Mouse (Mus musculus) ES-E14 (cell line): ENCODE measurements around the gene Prr7. TPM values are rescaled to one million over a fixed set of nuclear protein-coding genes. Genes with fewer than 3 reads are reported as not detected.

ENCODE experiments used
- DNase-seq: peaks from one replicate; pipeline ENCODE4 v3.0.0-alpha.2; 2013; ENCODE audit warnings: low read depth, low spot score
- H3K27ac ChIP-seq: 2 replicates; pipeline ENCODE4 v1.5.1; 2012; ENCODE audit warnings: low read depth, mild to moderate bottlenecking, low read length, moderate library complexity, mixed read lengths; ENCODE audit not compliant: poor library complexity, insufficient read depth, severe bottlenecking
- H3K36me3 ChIP-seq: 2 replicates; pipeline ENCODE4 v1.6.1; 2012; ENCODE audit warnings: mild to moderate bottlenecking, low read length, moderate library complexity, mixed read lengths; ENCODE audit not compliant: control insufficient read depth, poor library complexity, insufficient read depth, severe bottlenecking
- H3K4me1 ChIP-seq, 2 experiments: fragments of 150-350 bp in 1 of 2; sonication (generic) in 1 of 2; 2 replicates each; pipeline ENCODE4 v1.6.1; 2012; ENCODE audit warnings: low read length in 2 of 2, mild to moderate bottlenecking in 1 of 2, mixed read lengths in 1 of 2; ENCODE audit not compliant: control insufficient read depth in 2 of 2, insufficient read depth in 2 of 2, poor library complexity in 1 of 2
- H3K4me3 ChIP-seq, 2 experiments: fragments of 150-350 bp in 1 of 2; sonication (generic) in 1 of 2; 2 replicates each; pipeline ENCODE4 v1.5.1; 2012; ENCODE audit warnings: low read length in 2 of 2, low read depth in 1 of 2, mild to moderate bottlenecking in 1 of 2, mixed read lengths in 1 of 2; ENCODE audit not compliant: insufficient read depth in 1 of 2, poor library complexity in 1 of 2, severe bottlenecking in 1 of 2
- H3K9ac ChIP-seq: 2 replicates; pipeline ENCODE4 v1.6.1; 2012; ENCODE audit warnings: low read depth, mild to moderate bottlenecking, low read length, mixed read lengths; ENCODE audit not compliant: poor library complexity, insufficient read depth, severe bottlenecking
- H3K9me3 ChIP-seq: fragments of 150-350 bp; sonication (generic); 2 replicates; pipeline ENCODE4 v1.6.1; 2012; ENCODE audit warnings: low read depth, mild to moderate bottlenecking, low read length; ENCODE audit not compliant: control insufficient read depth, insufficient read depth
- CHD2 ChIP-seq: IDR thresholded peaks from 2 replicates; pipeline ENCODE4 v1.6.1; 2014; ENCODE audit warnings: mild to moderate bottlenecking, low read depth, low read length, inconsistent platforms
- HCFC1 ChIP-seq: IDR thresholded peaks from 2 replicates; pipeline ENCODE4 v1.6.1; 2012; ENCODE audit warnings: low read length, inconsistent platforms, borderline replicate concordance; ENCODE audit not compliant: insufficient read depth
- MAFK ChIP-seq: IDR thresholded peaks from 2 replicates; pipeline ENCODE4 v1.6.1; 2014; ENCODE audit warnings: mild to moderate bottlenecking, low read depth, low read length, inconsistent platforms; ENCODE audit not compliant: insufficient read depth
- ZC3H11A ChIP-seq: IDR thresholded peaks from 2 replicates; pipeline ENCODE4 v1.6.1; 2012; ENCODE audit warnings: low read depth, mild to moderate bottlenecking, inconsistent platforms, low read length, borderline replicate concordance
- ZNF384 ChIP-seq: IDR thresholded peaks from 2 replicates; pipeline ENCODE4 v1.6.1; 2012; ENCODE audit warnings: low read depth, low read length, inconsistent platforms
- in situ Hi-C, 2 experiments: fragments of 600-800 bp; cut with MboI; formaldehyde crosslinking; loops; one replicate each; pipeline ENCODE4 v1.15.1; 2025; ENCODE audit warnings: low sequenced_read_pairs in 2 of 2, inconsistent platforms in 1 of 2; ENCODE audit not compliant: unreplicated experiment in 2 of 2
- total RNA-seq: library from RNA; depleted of rRNA; stranded (reverse); fragments of 300-350 nt; gene quantifications from 2 replicates; pipeline ENCODE4 v1.2.3, GENCODE M21; 2012

Prr7 gene
- total RNA-seq, 1 experiment = 2.5 TPM

DNA sequence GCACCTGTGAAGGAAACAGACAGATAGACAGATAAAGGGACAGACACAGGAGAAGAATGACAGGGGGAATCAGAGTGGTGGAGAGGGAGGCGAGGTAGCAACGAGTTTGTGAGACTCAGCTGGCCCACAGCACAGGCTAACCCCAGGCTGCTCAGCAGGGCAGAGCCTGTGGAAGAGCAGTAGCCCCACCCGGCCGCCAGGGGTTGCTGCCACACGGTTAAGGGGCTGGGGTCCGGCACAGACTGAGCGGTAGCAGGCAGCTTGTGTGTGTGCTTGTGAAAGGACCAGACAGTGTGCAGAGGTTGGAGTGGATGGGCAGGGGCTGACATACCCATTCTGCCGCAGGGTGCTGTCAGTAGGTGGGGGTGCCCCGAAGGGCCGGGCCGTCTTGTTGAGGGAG lies 43.8 kb downstream of the Prr7 start:
- Histone ChIP-seq H3K4me3 (no peak overlapping the region), H3K36me3 (peaks cover 58% of the 10 kb centered on the region), H3K9me3 (no peaks in the 10 kb centered on the region), H3K9ac (no peak overlapping the region), H3K4me1 (peaks cover 5 to 33% of the 10 kb centered on the region in 2 experiments), H3K27ac (no peak overlapping the region)
- in situ Hi-C loops = no loop called here
- TF ChIP-seq MAFK = no peak
- TF ChIP-seq HCFC1 = no peak
- TF ChIP-seq ZNF384 = no peak
- no peak for TF ChIP-seq ZC3H11A
- TF ChIP-seq CHD2 = no peak
- DNase-seq = peak; percentile 55

DNA sequence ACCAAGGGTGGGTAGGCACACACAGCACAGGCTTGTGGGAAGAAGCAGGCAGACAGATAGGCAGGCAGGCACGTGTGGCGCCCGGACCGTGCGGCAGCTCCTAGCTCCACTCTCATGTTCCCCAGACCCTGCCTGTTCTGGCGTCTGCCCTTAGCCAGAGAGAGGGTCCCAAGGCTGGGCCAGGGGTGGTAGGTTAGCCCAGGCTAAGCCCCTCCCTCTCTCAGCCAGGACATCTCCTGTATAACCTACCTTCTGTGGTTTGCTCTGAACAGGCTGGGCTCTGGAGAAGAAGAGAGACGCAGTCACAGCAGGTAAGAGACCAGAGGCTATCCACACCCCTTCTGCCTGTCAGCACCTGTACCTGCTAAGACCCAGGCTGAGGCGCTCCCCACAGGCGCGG lies 44.5 kb downstream of the Prr7 start:
- H3K9me3 ChIP-seq = no peaks in the 10 kb centered on the region
- no peak for TF ChIP-seq CHD2
- no peak for TF ChIP-seq MAFK
- no peak for TF ChIP-seq HCFC1
- TF ChIP-seq ZNF384 = no peak
- no peak for TF ChIP-seq ZC3H11A
- peaks cover 52% of the 10 kb centered on the region for H3K36me3 ChIP-seq
- no peak overlapping the region for H3K27ac ChIP-seq
- H3K4me1 ChIP-seq = peaks cover 5 to 33% of the 10 kb centered on the region in 2 experiments
- no peak overlapping the region for H3K9ac ChIP-seq
- in situ Hi-C loops = no loop called here
- peak overlapping the region in 1 of 2 experiments; percentile 17; a peak in 1 of 4 replicates for H3K4me3 ChIP-seq
- no peak for DNase-seq

DNA sequence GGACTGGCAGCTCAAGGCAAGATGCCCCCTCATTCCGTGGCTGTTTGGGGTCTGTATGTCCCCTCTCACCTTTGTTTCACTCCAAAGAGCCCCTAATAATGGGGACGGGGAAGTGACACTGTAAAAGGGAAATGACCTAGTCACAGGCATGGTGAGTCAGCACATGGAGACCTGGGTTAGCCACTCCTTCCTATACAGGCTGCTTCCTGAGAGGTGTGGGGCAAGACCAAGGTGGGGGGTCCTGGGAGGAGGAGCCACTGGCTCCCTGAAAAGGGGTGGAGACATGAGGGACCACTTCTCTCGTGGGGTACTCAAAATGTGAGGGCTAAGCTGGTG lies 46.2 kb downstream of the Prr7 start:
- Histone ChIP-seq H3K9ac (0 out of 2 replicates have a peak overlapping the region, but pooled peaks have one; percentile 6), H3K9me3 (no peaks in the 10 kb centered on the region), H3K27ac (peak overlapping the region; percentile 77; the same call in 1 of the 2 replicates), H3K4me1 (peaks cover 5 to 33% of the 10 kb centered on the region in 2 experiments), H3K4me3 (no peak overlapping the region), H3K36me3 (peaks cover 38% of the 10 kb centered on the region)
- no peak for TF ChIP-seq ZC3H11A
- peak; percentile 83 for TF ChIP-seq MAFK
- no peak for TF ChIP-seq HCFC1
- in situ Hi-C loops = no loop called here
- no peak for DNase-seq

DNA sequence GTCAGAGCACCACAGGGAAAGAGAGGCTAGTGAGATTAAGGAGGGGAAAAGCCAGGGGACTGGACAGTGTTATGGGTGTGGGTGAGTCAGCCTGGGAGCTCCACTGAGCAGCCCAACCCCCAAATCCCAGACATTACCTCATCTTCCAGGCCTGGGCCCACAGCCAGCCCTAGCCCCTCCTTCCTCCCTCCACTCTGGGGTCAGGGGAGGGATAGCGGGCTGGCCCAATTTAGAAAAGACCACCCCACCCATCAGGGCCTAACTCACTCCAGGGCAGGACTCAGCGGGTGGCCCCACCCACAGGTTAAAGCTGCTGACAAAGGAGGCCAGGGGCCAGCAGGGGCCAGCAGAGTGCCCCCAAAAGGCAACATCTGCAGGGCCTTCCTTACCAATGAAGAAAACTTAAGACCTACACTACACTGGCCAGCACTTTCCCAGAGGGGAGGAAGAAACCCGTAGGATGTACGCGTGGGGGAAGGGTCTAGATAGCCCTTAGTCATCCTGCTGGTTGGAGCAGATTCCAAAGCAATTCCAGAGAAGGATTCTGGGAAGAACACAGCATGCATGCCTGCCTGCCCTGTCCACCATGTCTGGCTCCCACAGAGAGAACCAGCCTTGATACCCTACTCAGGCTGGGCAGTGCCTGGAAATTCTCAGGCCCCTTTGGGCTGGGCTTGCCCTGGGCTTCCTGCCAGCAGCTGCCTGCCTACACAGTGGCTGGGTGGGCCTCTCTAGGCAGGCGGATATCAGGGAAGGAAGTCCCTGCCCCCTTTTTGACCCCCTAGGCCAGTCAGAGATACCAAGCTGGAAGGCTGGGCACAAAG lies 46.8 kb downstream of the Prr7 start:
- in situ Hi-C loops = no loop called here
- Histone ChIP-seq H3K4me3 (peak overlapping the region in 1 of 2 experiments; percentile 10; a peak in 1 of 4 replicates), H3K9me3 (no peaks in the 10 kb centered on the region), H3K36me3 (peaks cover 34% of the 10 kb centered on the region), H3K27ac (peak overlapping the region; percentile 77), H3K4me1 (peaks cover 5 to 33% of the 10 kb centered on the region in 2 experiments), H3K9ac (peak overlapping the region; percentile 89)
- TF ChIP-seq MAFK (peak; percentile 86), CHD2 (no peak; the same call in 1 of the 2 replicates)
- peak; percentile 54 for DNase-seq

DNA sequence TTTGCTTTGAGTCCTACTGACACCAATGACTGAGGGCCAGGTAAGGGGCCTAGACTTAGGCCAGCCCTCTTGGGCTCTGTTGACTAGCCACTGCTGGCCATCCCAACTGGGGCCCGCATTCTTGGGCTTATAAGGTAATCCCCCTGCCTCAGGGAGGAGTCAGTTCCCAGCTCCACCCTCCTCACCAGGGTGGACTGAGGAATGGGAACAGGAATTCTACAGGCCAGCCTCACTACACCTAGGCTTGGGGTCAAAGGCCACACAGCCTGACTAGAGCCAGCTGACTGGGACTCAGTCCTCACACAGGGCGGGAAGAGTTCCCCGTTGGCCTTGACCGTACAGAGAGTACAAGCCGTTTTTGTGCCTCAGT lies 47.4 kb downstream of the Prr7 start:
- in situ Hi-C loops = no loop called here
- peak overlapping the region; percentile 77 for H3K27ac ChIP-seq
- H3K36me3 ChIP-seq = peaks cover 28% of the 10 kb centered on the region
- peaks cover 5 to 33% of the 10 kb centered on the region in 2 experiments for H3K4me1 ChIP-seq
- DNase-seq = no peak
- H3K9me3 ChIP-seq = no peaks in the 10 kb centered on the region
- peak overlapping the region; percentile 89; the same call in 1 of the 2 replicates for H3K9ac ChIP-seq
- TF ChIP-seq CHD2 = no peak
- no peak for TF ChIP-seq MAFK
- TF ChIP-seq ZC3H11A = no peak
- no peak for TF ChIP-seq ZNF384
- TF ChIP-seq HCFC1 = no peak
- H3K4me3 ChIP-seq = peak overlapping the region; percentile 88; a peak in 2 of 4 replicates
